Mouse (Mus musculus): ENCODE measurements around the gene Bcas2. TPM values are rescaled to one million over a fixed set of nuclear protein-coding genes. Genes with fewer than 3 reads are reported as not detected.
"Not testable (repeated sequence)": the region's sequence is repeated elsewhere in the genome, so short reads cannot be mapped to it uniquely, and the experiment has no call there.

Gene Bcas2
- polyA plus RNA-seq, 1 experiment from 2014 or later = 261 TPM

DNA sequence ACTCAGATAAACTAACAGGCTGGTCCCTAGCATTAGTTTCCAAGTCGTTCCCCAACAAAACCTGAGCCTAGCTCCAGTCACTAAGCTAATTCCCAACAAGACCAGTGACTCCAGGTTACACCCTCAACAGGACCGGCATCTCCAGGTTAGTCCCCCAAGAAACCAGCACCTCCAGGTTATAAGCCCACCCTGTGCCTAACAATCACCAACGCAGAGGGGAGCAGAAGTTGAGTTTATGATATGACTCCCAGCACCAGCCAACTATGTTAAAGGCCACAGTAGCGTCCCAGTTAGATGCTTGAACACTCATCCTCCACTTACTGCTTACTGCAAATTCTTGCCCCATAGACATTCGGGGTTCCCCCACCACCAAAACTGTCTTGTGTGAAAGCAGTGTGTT lies 27.9 kb downstream of the Bcas2 start:
- Histone ChIP-seq H3K9ac (replicated peaks) (no peak overlapping the region), H3K27me3 (no peaks in the 10 kb centered on the region), H3K27ac (0 out of 2 replicates have a peak overlapping the region, but pooled peaks have one; percentile 45), H3K4me1 (replicated peaks) (peaks cover 11% of the 10 kb centered on the region), H3K36me3 (no peaks in the 10 kb centered on the region), H3K4me2 (no peak overlapping the region), H3K9me3 (peaks cover 9% of the 10 kb centered on the region; the same call in 1 of the 2 replicates), H3K4me3 (replicated peaks) (no peak overlapping the region)
- peak; percentile 31; the same call in 1 of the 2 replicates for ATAC-seq (ENCODE audit: insufficient number of reproducible peaks, insufficient read depth, low FRiP score, low TSS enrichment, low read depth)
- 77% methylated on average over 5 of the region's 5 CpGs for WGBS

DNA sequence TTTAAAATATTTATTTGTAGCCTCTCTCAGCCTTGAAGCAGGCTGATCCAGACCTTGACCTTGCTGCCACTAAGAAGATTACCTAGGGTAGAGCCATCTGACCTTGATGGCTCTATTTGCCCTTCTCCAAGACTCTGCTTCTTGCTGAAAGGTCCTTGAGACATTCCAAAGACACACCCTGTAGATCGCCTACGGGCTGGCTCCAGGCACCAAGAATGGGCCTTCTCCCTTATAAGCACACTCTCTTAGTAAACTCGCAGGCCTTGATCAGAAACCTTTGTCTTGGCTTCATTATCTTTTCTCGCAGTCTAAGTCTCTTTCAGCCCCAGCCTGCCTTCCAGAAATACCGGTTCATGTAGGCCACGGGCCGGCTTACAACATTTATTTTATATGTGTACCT lies 29.6 kb downstream of the Bcas2 start:
- H3K4me1 ChIP-seq (replicated peaks) = peaks cover 11% of the 10 kb centered on the region
- 94% methylated on average over 7 of the region's 7 CpGs for WGBS
- H3K9me3 ChIP-seq; ATAC-seq (ENCODE audit: insufficient number of reproducible peaks, insufficient read depth, low FRiP score, low TSS enrichment, low read depth); H3K36me3 ChIP-seq; H3K4me3 ChIP-seq (replicated peaks); H3K4me2 ChIP-seq; H3K9ac ChIP-seq (replicated peaks); H3K27ac ChIP-seq; H3K27me3 ChIP-seq: not testable (repeated sequence)

DNA sequence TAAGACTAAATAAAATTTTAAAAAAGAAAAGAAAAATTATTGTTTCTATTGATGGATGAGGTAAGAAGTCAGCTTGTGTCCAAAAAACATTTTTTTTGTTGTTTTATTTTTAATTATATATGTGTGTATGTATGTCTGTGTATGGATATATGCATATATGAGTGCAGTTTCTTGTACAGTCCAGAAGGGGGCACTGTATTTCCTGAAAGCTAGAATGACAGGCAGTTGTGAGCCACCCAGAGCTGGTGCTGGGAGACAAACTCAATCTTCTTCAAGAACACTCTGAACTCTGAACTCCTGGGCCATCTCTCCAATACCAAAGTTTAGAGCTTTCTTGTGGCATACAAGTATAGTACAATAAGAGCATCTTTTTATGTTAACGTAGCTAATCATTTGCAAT lies 32.1 kb downstream of the Bcas2 start:
- H3K27me3 ChIP-seq = no peaks in the 10 kb centered on the region
- H3K4me2 ChIP-seq = no peak overlapping the region
- H3K9me3 ChIP-seq = peaks cover 9% of the 10 kb centered on the region; the same call in 1 of the 2 replicates
- 95% methylated on average over 1 of the region's 1 CpGs for WGBS
- ATAC-seq (ENCODE audit: insufficient number of reproducible peaks, insufficient read depth, low FRiP score, low TSS enrichment, low read depth) = no peak
- no peak overlapping the region for H3K4me3 ChIP-seq (replicated peaks)
- H3K9ac ChIP-seq (replicated peaks) = no peak overlapping the region
- H3K4me1 ChIP-seq (replicated peaks) = peaks cover 10% of the 10 kb centered on the region
- no peak overlapping the region for H3K27ac ChIP-seq
- H3K36me3 ChIP-seq = no peaks in the 10 kb centered on the region

DNA sequence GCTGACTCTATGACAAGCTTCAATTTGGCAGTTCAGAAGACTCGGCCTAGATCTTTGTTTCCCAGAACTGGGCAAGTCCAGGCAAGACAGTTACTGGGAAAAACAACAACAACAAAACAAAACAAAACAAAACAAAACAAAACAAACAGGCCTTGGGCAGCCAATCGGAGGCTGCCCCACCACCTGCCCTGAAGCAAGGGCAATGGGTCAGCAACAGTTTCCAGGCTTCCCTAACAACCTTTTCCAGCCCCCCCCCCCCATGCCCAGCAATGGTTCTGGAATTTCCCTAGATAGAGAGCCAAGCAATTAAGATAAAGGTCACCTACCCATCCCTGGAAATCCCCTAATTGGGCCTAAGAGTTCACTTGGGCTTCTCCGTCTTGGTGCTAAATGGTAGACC lies 33.0 kb downstream of the Bcas2 start:
- ATAC-seq (ENCODE audit: insufficient number of reproducible peaks, insufficient read depth, low FRiP score, low TSS enrichment, low read depth) = no peak
- peaks cover 8% of the 10 kb centered on the region; the same call in 1 of the 2 replicates for H3K9me3 ChIP-seq
- H3K9ac ChIP-seq (replicated peaks) = no peak overlapping the region
- 91% methylated on average over 3 of the region's 3 CpGs for WGBS
- H3K27ac ChIP-seq = no peak overlapping the region
- no peaks in the 10 kb centered on the region for H3K27me3 ChIP-seq
- H3K36me3 ChIP-seq = no peaks in the 10 kb centered on the region
- H3K4me2 ChIP-seq = no peak overlapping the region
- H3K4me3 ChIP-seq (replicated peaks) = no peak overlapping the region
- 0 out of 2 replicates have a peak, but pooled peaks cover 1% of the 10 kb centered on the region for H3K4me1 ChIP-seq (replicated peaks)

DNA sequence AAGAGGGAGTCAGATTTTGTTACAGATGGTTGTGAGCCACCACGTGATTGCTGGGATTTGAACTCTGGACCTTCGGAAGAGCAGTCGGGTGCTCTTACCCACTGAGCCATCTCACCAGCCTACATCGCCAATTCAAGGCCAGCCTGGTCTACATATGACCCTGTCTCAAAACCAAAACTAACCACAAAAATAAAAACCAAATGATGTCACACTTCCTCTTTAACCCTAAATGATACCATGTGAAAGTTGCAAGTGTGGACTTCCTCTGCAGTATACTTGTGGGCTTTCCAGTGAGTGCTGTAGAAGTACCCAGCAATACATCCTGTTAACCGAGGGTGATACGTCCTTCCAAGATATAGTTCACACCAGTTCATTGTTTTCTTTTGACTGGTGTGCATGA lies 34.9 kb downstream of the Bcas2 start:
- Histone ChIP-seq H3K36me3 (no peaks in the 10 kb centered on the region), H3K9me3 (no peaks in the 10 kb centered on the region), H3K4me3 (replicated peaks) (no peak overlapping the region), H3K9ac (replicated peaks) (no peak overlapping the region), H3K27ac (no peak overlapping the region), H3K4me1 (replicated peaks) (no peaks in the 10 kb centered on the region), H3K27me3 (no peaks in the 10 kb centered on the region), H3K4me2 (no peak overlapping the region)
- WGBS = 92% methylated on average over 6 of the region's 6 CpGs
- no peak for ATAC-seq (ENCODE audit: insufficient number of reproducible peaks, insufficient read depth, low FRiP score, low TSS enrichment, low read depth)

DNA sequence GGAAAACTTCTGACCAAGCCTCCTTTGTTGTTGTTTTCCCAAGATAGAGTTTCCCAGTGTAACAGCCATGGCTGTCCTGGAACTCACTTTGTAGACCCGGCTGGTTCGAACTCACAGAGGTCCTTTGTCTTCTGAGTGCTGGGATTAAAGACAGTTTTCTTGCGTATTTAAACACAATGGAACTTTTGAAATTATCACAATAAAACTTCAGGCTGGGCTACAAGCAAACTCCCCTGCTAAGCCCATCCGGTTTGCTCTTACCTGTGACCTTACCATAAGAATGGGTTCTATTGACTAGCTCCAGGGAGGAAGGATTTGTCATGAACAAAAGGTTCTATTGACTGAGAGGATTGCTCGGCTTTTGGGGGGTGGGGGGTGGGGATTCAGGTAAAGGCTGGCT lies 36.3 kb downstream of the Bcas2 start:
- no peak overlapping the region for H3K27ac ChIP-seq
- no peaks in the 10 kb centered on the region for H3K4me1 ChIP-seq (replicated peaks)
- 58% methylated on average over 5 of the region's 5 CpGs for WGBS
- H3K9ac ChIP-seq (replicated peaks) = no peak overlapping the region
- H3K36me3 ChIP-seq = no peaks in the 10 kb centered on the region
- no peak for ATAC-seq (ENCODE audit: insufficient number of reproducible peaks, insufficient read depth, low FRiP score, low TSS enrichment, low read depth)
- H3K27me3 ChIP-seq = no peaks in the 10 kb centered on the region
- H3K4me2 ChIP-seq = no peak overlapping the region
- H3K4me3 ChIP-seq (replicated peaks) = no peak overlapping the region
- H3K9me3 ChIP-seq = no peaks in the 10 kb centered on the region

DNA sequence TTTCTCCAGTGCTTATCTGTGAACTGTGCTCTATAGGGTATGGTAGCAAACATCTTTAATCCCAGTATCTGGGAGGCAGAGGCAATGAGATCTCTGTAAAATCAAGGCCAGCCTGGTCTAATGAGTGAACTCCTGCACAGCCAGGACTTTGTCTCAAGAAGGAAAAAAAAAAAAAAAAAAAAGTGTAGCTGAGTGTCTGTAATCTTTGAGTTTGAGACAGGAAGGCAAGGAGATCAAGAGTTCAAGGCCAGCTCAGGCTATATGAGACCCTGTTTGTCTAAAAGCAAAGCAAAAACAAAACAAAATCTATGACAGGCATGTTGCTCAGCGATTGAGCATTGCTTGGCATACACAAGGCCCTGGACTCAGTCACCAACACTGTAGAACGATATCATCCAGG lies 36.8 kb downstream of the Bcas2 start:
- 75% methylated on average over 2 of the region's 2 CpGs for WGBS
- Histone ChIP-seq H3K4me3 (replicated peaks) (no peak overlapping the region), H3K4me2 (no peak overlapping the region), H3K9ac (replicated peaks) (no peak overlapping the region), H3K9me3 (no peaks in the 10 kb centered on the region), H3K36me3 (no peaks in the 10 kb centered on the region), H3K27ac (no peak overlapping the region), H3K4me1 (replicated peaks) (peaks cover 3% of the 10 kb centered on the region; the same call in 1 of the 2 replicates), H3K27me3 (no peaks in the 10 kb centered on the region)
- no peak for ATAC-seq (ENCODE audit: insufficient number of reproducible peaks, insufficient read depth, low FRiP score, low TSS enrichment, low read depth)

DNA sequence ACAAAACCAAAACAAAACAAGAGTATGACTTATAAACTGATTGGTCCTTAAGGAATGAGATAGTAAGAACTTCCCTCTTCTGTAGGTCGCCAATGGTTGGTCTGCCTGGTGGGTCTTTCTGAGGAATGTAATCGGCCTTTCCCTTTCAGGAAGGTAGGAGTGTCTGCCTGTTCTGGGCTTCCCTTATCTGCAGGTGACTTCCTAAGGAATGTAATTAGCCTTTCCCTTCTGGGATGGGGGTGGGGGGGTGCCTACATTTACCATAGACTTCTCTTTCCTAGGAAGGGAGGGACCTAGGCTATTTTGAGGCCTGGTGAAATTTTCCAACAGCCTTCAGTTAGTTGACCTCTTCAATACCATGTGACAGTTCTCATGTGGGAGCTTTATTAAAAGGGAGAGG lies 39.6 kb downstream of the Bcas2 start:
- no peaks in the 10 kb centered on the region for H3K27me3 ChIP-seq
- no peak overlapping the region for H3K4me3 ChIP-seq (replicated peaks)
- 85% methylated on average over 2 of the region's 2 CpGs for WGBS
- H3K36me3 ChIP-seq = no peaks in the 10 kb centered on the region
- no peak overlapping the region for H3K27ac ChIP-seq
- ATAC-seq (ENCODE audit: insufficient number of reproducible peaks, insufficient read depth, low FRiP score, low TSS enrichment, low read depth) = no peak
- H3K9me3 ChIP-seq = no peaks in the 10 kb centered on the region
- H3K4me1 ChIP-seq (replicated peaks) = peaks cover 13% of the 10 kb centered on the region
- no peak overlapping the region for H3K4me2 ChIP-seq
- H3K9ac ChIP-seq (replicated peaks) = no peak overlapping the region

DNA sequence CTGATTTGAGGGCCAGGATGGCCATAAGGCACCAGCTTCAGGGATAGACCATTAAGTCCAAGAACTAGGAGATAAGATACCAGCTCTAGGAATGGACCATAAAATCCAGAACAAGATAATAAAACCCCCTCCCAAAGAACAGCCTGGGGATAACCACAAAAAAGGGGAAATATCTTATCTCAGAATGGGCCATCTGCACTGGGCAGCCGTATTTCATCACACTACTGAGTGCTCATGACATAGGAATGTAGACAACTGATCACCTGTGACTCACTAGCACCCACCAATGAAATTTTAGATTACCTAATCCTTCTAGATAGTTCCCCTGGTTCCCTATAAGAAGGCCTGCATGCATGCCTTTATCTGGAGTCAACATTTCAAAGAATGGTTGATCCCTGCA lies 40.7 kb downstream of the Bcas2 start:
- Histone ChIP-seq H3K27ac (no peak overlapping the region), H3K36me3 (no peaks in the 10 kb centered on the region), H3K4me1 (replicated peaks) (peaks cover 13% of the 10 kb centered on the region), H3K4me3 (replicated peaks) (no peak overlapping the region), H3K9ac (replicated peaks) (no peak overlapping the region), H3K27me3 (no peaks in the 10 kb centered on the region), H3K9me3 (no peaks in the 10 kb centered on the region), H3K4me2 (no peak overlapping the region)
- no peak for ATAC-seq (ENCODE audit: insufficient number of reproducible peaks, insufficient read depth, low FRiP score, low TSS enrichment, low read depth)
- 77% methylated on average over 1 of the region's 1 CpGs for WGBS

DNA sequence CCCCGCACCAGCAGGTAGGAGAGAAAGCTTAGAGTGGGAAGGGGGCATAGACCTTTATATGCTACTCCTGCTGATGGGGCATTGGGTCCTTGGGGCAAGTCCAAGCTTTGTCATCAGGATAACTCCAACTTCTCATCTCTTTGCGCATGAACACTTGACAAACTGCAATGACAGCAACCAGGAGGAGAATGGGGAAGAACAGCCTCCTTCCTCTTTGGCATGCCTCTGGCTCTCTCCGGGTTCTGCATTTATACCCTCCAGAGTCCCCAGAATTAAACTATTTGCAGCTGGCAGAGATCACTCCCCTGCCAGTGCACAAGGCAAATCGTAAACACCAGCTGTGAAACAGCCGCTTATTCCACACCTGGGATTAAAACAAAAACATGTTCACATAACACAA lies 42.1 kb downstream of the Bcas2 start:
- H3K9me3 ChIP-seq = no peaks in the 10 kb centered on the region
- peak overlapping the region; percentile 7; the same call in 1 of the 2 replicates for H3K27ac ChIP-seq
- no peak overlapping the region for H3K9ac ChIP-seq (replicated peaks)
- no peaks in the 10 kb centered on the region for H3K27me3 ChIP-seq
- no peak overlapping the region for H3K4me3 ChIP-seq (replicated peaks)
- peaks cover 13% of the 10 kb centered on the region for H3K4me1 ChIP-seq (replicated peaks)
- no peaks in the 10 kb centered on the region for H3K36me3 ChIP-seq
- no peak overlapping the region for H3K4me2 ChIP-seq
- WGBS = 49% methylated on average over 5 of the region's 5 CpGs
- ATAC-seq (ENCODE audit: insufficient number of reproducible peaks, insufficient read depth, low FRiP score, low TSS enrichment, low read depth) = no peak

DNA sequence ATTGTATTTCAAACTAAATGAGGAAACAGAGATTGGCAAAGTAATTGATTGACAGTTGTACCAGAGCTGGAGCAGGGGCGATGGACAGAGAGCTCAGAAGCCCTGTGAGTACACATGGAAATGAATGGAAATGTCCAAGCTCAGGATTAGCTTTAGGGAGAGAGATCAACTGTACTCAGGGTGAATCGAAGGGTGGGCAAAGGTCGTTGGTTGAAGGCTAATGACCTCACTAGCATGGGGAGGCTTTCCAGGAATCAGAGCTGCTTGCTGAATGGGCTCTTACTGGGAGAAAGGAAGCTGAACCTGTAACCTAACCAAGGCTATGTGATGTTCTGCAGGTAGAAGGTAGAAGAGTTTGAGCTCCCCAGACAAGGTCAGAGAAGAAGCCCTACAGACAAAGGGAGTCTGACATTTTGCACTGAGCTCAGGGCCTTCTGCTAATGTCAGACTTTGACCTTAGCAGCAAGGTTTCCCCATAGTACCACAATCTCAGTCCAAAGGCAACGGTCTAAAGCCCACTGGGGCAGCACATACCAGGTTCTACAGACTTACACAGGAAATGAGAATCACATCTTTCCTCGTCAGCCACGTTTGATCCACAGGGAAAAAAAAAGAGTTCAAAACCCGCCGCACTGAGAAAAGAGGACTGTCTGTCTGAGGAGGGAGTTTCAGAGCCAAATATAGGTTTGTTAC lies 43.3 kb downstream of the Bcas2 start:
- no peak overlapping the region for H3K27ac ChIP-seq
- no peak overlapping the region for H3K9ac ChIP-seq (replicated peaks)
- H3K27me3 ChIP-seq = no peaks in the 10 kb centered on the region
- no peaks in the 10 kb centered on the region for H3K36me3 ChIP-seq
- no peak overlapping the region for H3K4me2 ChIP-seq
- no peak for ATAC-seq (ENCODE audit: insufficient number of reproducible peaks, insufficient read depth, low FRiP score, low TSS enrichment, low read depth)
- H3K4me3 ChIP-seq (replicated peaks) = no peak overlapping the region
- 76% methylated on average over 8 of the region's 8 CpGs for WGBS
- peaks cover 13% of the 10 kb centered on the region for H3K4me1 ChIP-seq (replicated peaks)
- H3K9me3 ChIP-seq = no peaks in the 10 kb centered on the region

DNA sequence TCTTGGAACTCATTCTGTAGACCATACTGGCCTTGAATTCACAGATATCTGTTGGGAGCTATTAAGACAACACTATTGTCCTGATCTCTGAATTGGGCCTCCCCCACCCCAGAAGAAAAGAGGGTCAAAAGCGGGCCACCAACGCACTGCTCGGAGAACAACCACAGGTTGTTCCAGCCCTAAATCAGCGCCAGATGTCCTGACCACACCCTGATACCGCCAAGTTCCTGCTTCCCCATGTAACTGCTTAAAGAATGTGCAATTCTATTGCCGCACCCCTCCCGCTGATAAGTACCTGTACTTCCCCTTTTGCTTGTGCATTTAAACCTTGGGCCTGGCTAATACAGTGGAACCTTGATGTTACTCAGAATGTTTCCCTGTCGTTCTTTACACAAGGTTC lies 43.9 kb downstream of the Bcas2 start:
- H3K9ac ChIP-seq (replicated peaks); H3K27ac ChIP-seq; H3K4me2 ChIP-seq; H3K4me3 ChIP-seq (replicated peaks); ATAC-seq (ENCODE audit: insufficient number of reproducible peaks, insufficient read depth, low FRiP score, low TSS enrichment, low read depth); H3K36me3 ChIP-seq; H3K27me3 ChIP-seq; H3K9me3 ChIP-seq: not testable (repeated sequence)
- peaks cover 13% of the 10 kb centered on the region for H3K4me1 ChIP-seq (replicated peaks)
- WGBS = 78% methylated on average over 8 of the region's 8 CpGs

Data from limb, embryonic 12.5 days (tissue).